Mouse (Mus musculus): Measurements from ENCODE around the gene Mybphl. TPM values are rescaled to one million over a fixed set of nuclear protein-coding genes. Genes with fewer than 3 reads are reported as not detected.

Mybphl gene
- polyA plus RNA-seq, 1 experiment, result 0.06 TPM

DNA sequence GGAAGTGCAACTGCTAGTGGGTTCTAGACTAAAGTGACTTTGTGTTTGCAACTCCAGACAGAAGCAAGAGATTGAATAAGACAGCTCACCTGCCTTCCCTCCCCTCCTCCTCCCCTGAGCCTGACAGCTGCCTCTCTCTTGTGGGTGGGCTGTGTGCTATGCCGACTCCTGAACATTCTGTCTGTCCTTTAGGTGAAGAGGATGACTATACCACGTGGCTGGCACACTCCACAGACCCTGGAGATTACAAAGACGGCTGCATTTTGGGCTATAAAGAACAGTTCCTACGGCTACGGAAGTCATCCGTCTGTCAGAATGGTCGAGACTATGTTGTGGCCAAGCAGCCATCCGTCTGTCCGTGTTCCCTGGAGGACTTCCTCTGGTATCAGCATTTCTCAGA lies 16.3 kb upstream of the Mybphl start:
- H3K27ac ChIP-seq (ENCODE audit: insufficient read depth, low read depth, low read length), result no peak overlapping the region
- WGBS, result 80% methylated on average over 9 of the region's 9 CpGs
- no peak for DNase-seq
- no peaks in the 10 kb centered on the region for H3K27me3 ChIP-seq (replicated peaks; ENCODE audit: control insufficient read depth, insufficient read depth, low read length)
- H3K4me3 ChIP-seq (ENCODE audit: insufficient read depth, low read depth, low read length), result no peak overlapping the region
- H3K4me1 ChIP-seq (ENCODE audit: control insufficient read depth, insufficient read depth, low read length), result no peaks in the 10 kb centered on the region
- TF ChIP-seq POLR2A (IDR thresholded peaks at IDR 0.05; ENCODE audit: low read depth, low read length), result no peak
- TF ChIP-seq CTCF (conservative IDR thresholded peaks at IDR 0.05; ENCODE audit: insufficient read depth, insufficient read length, low read depth, low read length), result no peak
- H3K36me3 ChIP-seq (ENCODE audit: control insufficient read depth, insufficient read depth, low read length), result no peaks in the 10 kb centered on the region; the same call in 1 of the 2 replicates

DNA sequence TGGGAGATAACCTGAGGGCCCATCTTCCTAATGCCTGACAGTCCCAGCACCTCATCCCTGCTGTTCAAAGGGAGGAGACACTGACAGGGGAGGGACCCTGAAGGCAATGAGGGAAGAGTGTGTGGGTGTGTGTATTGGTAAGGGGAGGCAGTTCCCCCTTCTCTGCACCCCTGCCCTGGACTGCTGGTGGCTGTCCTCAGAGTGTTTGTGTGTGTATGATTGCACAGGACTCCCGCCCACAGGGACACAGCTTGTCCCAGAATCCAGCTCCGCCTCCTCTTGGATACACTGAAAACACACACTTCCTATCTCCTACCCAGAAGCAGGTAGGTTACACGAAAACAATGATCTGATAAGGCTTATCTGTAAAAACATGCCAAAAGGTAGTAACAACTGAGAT lies 9.5 kb upstream of the Mybphl start:
- TF ChIP-seq POLR2A (IDR thresholded peaks at IDR 0.05; ENCODE audit: low read depth, low read length) (no peak), CTCF (conservative IDR thresholded peaks at IDR 0.05; ENCODE audit: insufficient read depth, insufficient read length, low read depth, low read length) (no peak)
- 96% methylated on average over 3 of the region's 3 CpGs for WGBS
- Histone ChIP-seq H3K4me3 (ENCODE audit: insufficient read depth, low read depth, low read length) (no peak overlapping the region), H3K36me3 (ENCODE audit: control insufficient read depth, insufficient read depth, low read length) (no peaks in the 10 kb centered on the region), H3K4me1 (ENCODE audit: control insufficient read depth, insufficient read depth, low read length) (no peaks in the 10 kb centered on the region), H3K27ac (ENCODE audit: insufficient read depth, low read depth, low read length) (no peak overlapping the region), H3K27me3 (replicated peaks; ENCODE audit: control insufficient read depth, insufficient read depth, low read length) (no peaks in the 10 kb centered on the region)
- DNase-seq, result no peak

DNA sequence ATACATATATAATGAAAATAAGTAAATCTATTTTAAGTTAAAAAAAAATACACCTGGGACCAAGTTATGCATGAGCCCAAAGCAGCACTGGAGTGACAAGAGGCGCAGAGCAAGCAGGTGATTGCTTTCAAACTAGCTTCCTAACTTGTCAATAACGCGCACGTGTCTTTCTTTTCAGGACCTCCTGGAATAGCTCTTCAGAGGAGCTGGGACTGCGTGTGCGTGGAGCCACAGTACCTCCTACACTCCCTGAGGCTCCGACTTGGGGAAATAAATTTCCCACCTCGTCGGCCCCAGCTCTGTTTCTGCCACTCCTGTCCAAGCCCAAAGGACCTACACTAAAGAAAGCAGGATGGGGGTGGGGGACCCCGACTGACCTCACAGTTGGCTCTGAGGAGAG lies 7.7 kb upstream of the Mybphl start:
- TF ChIP-seq POLR2A (IDR thresholded peaks at IDR 0.05; ENCODE audit: low read depth, low read length) (no peak), CTCF (conservative IDR thresholded peaks at IDR 0.05; ENCODE audit: insufficient read depth, insufficient read length, low read depth, low read length) (no peak)
- Histone ChIP-seq H3K4me3 (ENCODE audit: insufficient read depth, low read depth, low read length) (no peak overlapping the region), H3K4me1 (ENCODE audit: control insufficient read depth, insufficient read depth, low read length) (no peaks in the 10 kb centered on the region), H3K27ac (ENCODE audit: insufficient read depth, low read depth, low read length) (no peak overlapping the region), H3K27me3 (replicated peaks; ENCODE audit: control insufficient read depth, insufficient read depth, low read length) (no peaks in the 10 kb centered on the region), H3K36me3 (ENCODE audit: control insufficient read depth, insufficient read depth, low read length) (no peaks in the 10 kb centered on the region)
- DNase-seq, result no peak
- WGBS, result 79% methylated on average over 10 of the region's 10 CpGs

DNA sequence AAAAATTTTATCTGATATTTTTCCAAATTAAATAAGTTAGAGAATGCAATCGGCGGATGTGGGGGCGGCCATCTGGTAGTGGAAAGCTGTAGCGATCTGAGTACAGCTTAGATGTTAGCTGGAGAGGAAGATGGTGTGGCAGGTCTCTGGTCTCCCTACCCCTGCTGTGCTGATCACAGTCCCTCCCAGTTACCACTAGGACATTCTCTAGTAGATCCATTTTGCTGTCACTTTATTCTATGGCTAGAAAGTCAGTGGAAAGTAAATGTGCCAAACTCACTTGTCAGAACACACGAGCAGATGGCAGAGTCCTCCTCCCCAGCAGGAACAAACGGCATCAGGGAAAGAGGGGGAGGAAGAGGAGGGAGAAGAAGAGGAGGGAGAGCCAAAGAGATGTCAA lies 6.3 kb upstream of the Mybphl start:
- DNase-seq, result no peak
- 77% methylated on average over 6 of the region's 6 CpGs for WGBS
- Histone ChIP-seq H3K4me3 (ENCODE audit: insufficient read depth, low read depth, low read length) (no peak overlapping the region), H3K4me1 (ENCODE audit: control insufficient read depth, insufficient read depth, low read length) (no peaks in the 10 kb centered on the region), H3K27me3 (replicated peaks; ENCODE audit: control insufficient read depth, insufficient read depth, low read length) (no peaks in the 10 kb centered on the region), H3K36me3 (ENCODE audit: control insufficient read depth, insufficient read depth, low read length) (no peaks in the 10 kb centered on the region), H3K27ac (ENCODE audit: insufficient read depth, low read depth, low read length) (no peak overlapping the region)
- TF ChIP-seq CTCF (conservative IDR thresholded peaks at IDR 0.05; ENCODE audit: insufficient read depth, insufficient read length, low read depth, low read length) (no peak), POLR2A (IDR thresholded peaks at IDR 0.05; ENCODE audit: low read depth, low read length) (no peak)

DNA sequence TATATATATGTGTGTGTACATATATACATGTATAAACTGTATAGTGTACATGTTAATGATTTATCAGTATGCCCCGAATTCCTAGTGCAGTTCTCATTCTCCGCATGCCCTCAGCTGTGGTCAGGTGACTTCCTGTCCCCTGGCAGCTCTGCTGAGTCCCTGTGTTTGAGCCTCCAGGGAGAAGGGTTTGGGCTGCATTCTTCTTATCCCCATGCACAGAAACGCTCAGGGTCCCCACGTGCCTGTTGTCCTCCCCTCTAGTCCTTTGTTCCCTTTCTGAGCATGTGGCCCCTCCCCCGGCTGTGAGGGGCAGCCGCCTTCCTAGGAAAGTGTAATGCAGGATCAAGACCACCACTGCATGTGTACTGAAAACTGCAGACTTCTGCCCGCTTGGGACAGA lies 3.8 kb upstream of the Mybphl start:
- H3K36me3 ChIP-seq (ENCODE audit: control insufficient read depth, insufficient read depth, low read length), result no peaks in the 10 kb centered on the region
- WGBS, result 19% methylated on average over 7 of the region's 7 CpGs
- no peak for DNase-seq
- no peak overlapping the region for H3K4me3 ChIP-seq (ENCODE audit: insufficient read depth, low read depth, low read length)
- H3K27me3 ChIP-seq (replicated peaks; ENCODE audit: control insufficient read depth, insufficient read depth, low read length), result no peaks in the 10 kb centered on the region
- TF ChIP-seq POLR2A (IDR thresholded peaks at IDR 0.05; ENCODE audit: low read depth, low read length), result no peak
- no peak for TF ChIP-seq CTCF (conservative IDR thresholded peaks at IDR 0.05; ENCODE audit: insufficient read depth, insufficient read length, low read depth, low read length)
- H3K27ac ChIP-seq (ENCODE audit: insufficient read depth, low read depth, low read length), result no peak overlapping the region
- H3K4me1 ChIP-seq (ENCODE audit: control insufficient read depth, insufficient read depth, low read length), result no peaks in the 10 kb centered on the region

DNA sequence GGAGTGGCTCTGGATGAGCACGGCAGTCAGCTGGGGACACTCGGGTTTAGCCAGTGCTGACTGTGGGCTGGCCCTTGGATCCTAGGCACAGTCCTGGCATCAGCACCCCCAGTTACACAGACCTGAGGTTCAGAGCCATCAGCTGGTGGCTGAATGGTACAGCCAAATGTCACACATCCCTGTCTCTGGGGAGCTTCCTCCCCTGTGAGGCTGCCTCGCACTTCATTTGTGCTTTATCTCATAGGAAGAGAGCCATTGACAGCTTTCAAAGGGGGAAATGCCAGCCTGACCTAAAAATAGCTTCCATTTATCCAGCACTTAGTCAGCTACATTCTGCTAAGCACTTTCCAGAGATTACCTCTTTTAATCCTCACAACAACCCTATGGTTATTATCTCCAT lies 1.1 kb upstream of the Mybphl start:
- Histone ChIP-seq H3K4me1 (ENCODE audit: control insufficient read depth, insufficient read depth, low read length) (no peaks in the 10 kb centered on the region), H3K4me3 (ENCODE audit: insufficient read depth, low read depth, low read length) (no peak overlapping the region), H3K27ac (ENCODE audit: insufficient read depth, low read depth, low read length) (no peak overlapping the region), H3K36me3 (ENCODE audit: control insufficient read depth, insufficient read depth, low read length) (no peaks in the 10 kb centered on the region), H3K27me3 (replicated peaks; ENCODE audit: control insufficient read depth, insufficient read depth, low read length) (no peaks in the 10 kb centered on the region)
- no peak for DNase-seq
- TF ChIP-seq POLR2A (IDR thresholded peaks at IDR 0.05; ENCODE audit: low read depth, low read length) (no peak), CTCF (conservative IDR thresholded peaks at IDR 0.05; ENCODE audit: insufficient read depth, insufficient read length, low read depth, low read length) (no peak)
- 75% methylated on average over 3 of the region's 3 CpGs for WGBS

DNA sequence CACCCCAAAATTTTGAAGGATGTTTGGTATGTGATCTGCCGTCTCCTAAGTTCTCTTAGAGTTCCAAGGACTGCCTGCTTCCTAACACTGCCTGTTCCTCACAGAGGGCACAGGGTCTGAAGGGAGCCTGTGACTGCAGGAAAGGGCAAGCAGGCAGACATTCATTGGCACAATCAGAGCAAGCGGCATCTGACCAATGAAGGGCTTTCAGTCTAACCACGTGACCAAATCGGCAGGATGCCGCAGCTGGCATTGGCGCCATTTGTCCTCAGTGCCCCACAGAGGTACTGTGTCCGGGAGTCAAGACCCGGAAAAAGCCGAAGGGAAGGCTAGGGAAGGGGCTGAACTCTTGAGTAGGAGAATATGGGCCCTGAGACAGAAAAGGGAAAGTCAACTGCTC lies 2.5 kb downstream of the Mybphl start:
- H3K27ac ChIP-seq (ENCODE audit: insufficient read depth, low read depth, low read length), result no peak overlapping the region
- 70% methylated on average over 9 of the region's 9 CpGs for WGBS
- TF ChIP-seq POLR2A (IDR thresholded peaks at IDR 0.05; ENCODE audit: low read depth, low read length), result no peak
- TF ChIP-seq CTCF (conservative IDR thresholded peaks at IDR 0.05; ENCODE audit: insufficient read depth, insufficient read length, low read depth, low read length), result no peak
- H3K36me3 ChIP-seq (ENCODE audit: control insufficient read depth, insufficient read depth, low read length), result no peaks in the 10 kb centered on the region
- H3K4me1 ChIP-seq (ENCODE audit: control insufficient read depth, insufficient read depth, low read length), result no peaks in the 10 kb centered on the region
- H3K27me3 ChIP-seq (replicated peaks; ENCODE audit: control insufficient read depth, insufficient read depth, low read length), result no peaks in the 10 kb centered on the region
- no peak overlapping the region for H3K4me3 ChIP-seq (ENCODE audit: insufficient read depth, low read depth, low read length)
- DNase-seq, result no peak

DNA sequence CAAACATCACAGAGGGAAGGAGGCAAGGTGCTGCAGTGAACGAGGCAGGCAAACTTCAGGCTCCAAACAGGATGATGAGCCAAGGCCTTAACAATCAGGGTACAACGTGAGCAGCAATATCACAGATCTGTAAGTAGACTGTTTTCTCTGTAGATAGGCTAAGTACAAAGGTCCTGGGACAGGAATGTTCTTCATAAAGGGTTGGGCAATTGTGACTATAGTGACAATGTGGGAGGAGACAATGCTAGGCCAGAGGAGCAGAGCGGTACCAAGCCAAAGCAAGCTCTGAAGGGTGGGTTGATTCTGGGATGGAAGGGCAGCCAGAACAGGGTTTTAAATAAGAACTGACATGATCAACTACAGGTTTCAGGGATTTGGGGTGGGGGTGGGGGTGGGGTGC lies 3.1 kb downstream of the Mybphl start:
- no peaks in the 10 kb centered on the region for H3K4me1 ChIP-seq (ENCODE audit: control insufficient read depth, insufficient read depth, low read length)
- no peaks in the 10 kb centered on the region for H3K36me3 ChIP-seq (ENCODE audit: control insufficient read depth, insufficient read depth, low read length)
- 78% methylated on average over 3 of the region's 3 CpGs for WGBS
- TF ChIP-seq POLR2A (IDR thresholded peaks at IDR 0.05; ENCODE audit: low read depth, low read length) (no peak), CTCF (conservative IDR thresholded peaks at IDR 0.05; ENCODE audit: insufficient read depth, insufficient read length, low read depth, low read length) (no peak)
- H3K27me3 ChIP-seq (replicated peaks; ENCODE audit: control insufficient read depth, insufficient read depth, low read length), result no peaks in the 10 kb centered on the region
- H3K27ac ChIP-seq (ENCODE audit: insufficient read depth, low read depth, low read length), result no peak overlapping the region
- no peak for DNase-seq
- H3K4me3 ChIP-seq (ENCODE audit: insufficient read depth, low read depth, low read length), result no peak overlapping the region
